Mouse (Mus musculus): Measurements from ENCODE around the gene Myo19.

DNA sequence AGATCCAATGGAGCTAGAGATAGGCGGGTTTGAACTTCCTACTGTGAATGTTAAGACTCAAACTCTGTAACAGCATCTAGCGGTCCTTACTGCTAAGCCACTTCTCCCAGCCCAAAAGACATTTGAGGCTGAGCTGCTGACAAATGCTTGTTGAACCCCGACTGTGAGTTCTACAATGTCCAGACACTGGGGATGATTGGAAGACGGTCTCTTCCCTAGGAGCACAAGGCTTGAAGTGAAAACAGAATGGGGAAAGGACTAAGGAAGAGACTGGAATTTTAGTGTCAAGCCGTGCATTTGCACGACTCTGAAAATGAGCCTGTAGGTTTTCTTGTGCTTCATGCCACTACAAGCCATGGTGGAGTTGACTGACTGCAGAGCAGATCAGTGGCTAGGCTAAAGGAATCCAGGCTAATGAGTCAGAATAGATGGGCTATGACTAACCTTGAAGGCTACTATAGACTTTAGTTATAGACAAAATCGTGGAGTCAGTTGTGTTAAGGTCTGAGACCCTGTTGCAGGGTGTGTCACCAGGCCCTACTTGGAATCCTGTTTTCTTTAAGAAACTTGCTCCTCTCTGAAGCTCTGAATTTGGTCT lies 36.9 kb downstream of the Myo19 start:
- TF ChIP-seq CTCF (IDR thresholded peaks at IDR 0.05; ENCODE audit: low read depth), result no peak
- TF ChIP-seq EP300 (IDR thresholded peaks at IDR 0.05; ENCODE audit: low read depth), result no peak
